Mouse (Mus musculus) G1E (cell line): ENCODE results near the gene Caprin2. TPM values are rescaled to one million over a fixed set of nuclear protein-coding genes. Genes with fewer than 3 reads are reported as not detected.

Source experiments
- ATAC-seq: 2 replicates; pipeline ENCODE4 v1.8.0; 2016; ENCODE audit warnings: mild to moderate bottlenecking; ENCODE audit not compliant: insufficient number of reproducible peaks, poor library complexity, low FRiP score, severe bottlenecking; ENCODE audit errors: extremely low read depth
- DNase-seq: peaks from one replicate; pipeline ENCODE4 v3.0.0; 2012; ENCODE audit warnings: low spot score
- H3K27me3 ChIP-seq: 2 replicates; pipeline ENCODE4 v1.6.1; 2012; ENCODE audit warnings: mild to moderate bottlenecking, low read length, inconsistent platforms; ENCODE audit not compliant: insufficient read depth
- H3K36me3 ChIP-seq: replicated peaks from 2 replicates; pipeline ENCODE3; 2012; ENCODE audit warnings: mild to moderate bottlenecking, inconsistent platforms
- H3K4me1 ChIP-seq: 2 replicates; pipeline ENCODE4 v1.6.1; 2012; ENCODE audit warnings: low read depth, low read length, inconsistent platforms, mixed read lengths; ENCODE audit not compliant: insufficient read depth
- H3K4me3 ChIP-seq: 2 replicates; pipeline ENCODE4 v1.5.1; 2012; ENCODE audit warnings: low read depth, mild to moderate bottlenecking, inconsistent platforms, low read length, moderate library complexity, mixed read lengths
- H3K9me3 ChIP-seq: replicated peaks from 2 replicates; pipeline ENCODE4 v1.6.1; 2012; ENCODE audit warnings: inconsistent platforms
- CTCF ChIP-seq: IDR thresholded peaks from 2 replicates; pipeline ENCODE4 v1.5.1; 2012; ENCODE audit warnings: low read depth, low read length, inconsistent platforms, mixed read lengths
- GATA1 ChIP-seq: IDR thresholded peaks from 2 replicates; pipeline ENCODE4 v1.6.1; 2012; ENCODE audit warnings: borderline replicate concordance, low read length, inconsistent platforms, mixed read lengths
- GATA2 ChIP-seq: IDR thresholded peaks from 2 replicates; pipeline ENCODE4 v1.6.1; 2012; ENCODE audit warnings: low read depth, low read length, inconsistent platforms, borderline replicate concordance
- POLR2AphosphoS5 ChIP-seq: IDR thresholded peaks from 2 replicates; pipeline ENCODE4 v1.6.1; 2012; ENCODE audit warnings: low read depth, low read length, inconsistent platforms; ENCODE audit not compliant: insufficient replicate concordance
- TAL1 ChIP-seq: conservative IDR thresholded peaks from 2 replicates; pipeline ENCODE4 v1.6.1; 2012; ENCODE audit warnings: low read depth, low read length, inconsistent platforms, mixed read lengths
- polyA plus RNA-seq: library from polyadenylated mRNA; stranded (reverse); fragments of >175 nt; gene quantifications from 2 replicates; pipeline ENCODE4 v1.2.3, GENCODE M21; 2012
- total RNA-seq, 2 experiments: library from RNA; stranded (forward) in 1 of 2; stranded (reverse) in 1 of 2; fragments of 200-1000 nt in 1 of 2; fragments of >200 nt in 1 of 2; fragmentation: Nextera tagmentation in 1 of 2; gene quantifications; 2 replicates each; pipeline ENCODE4 v1.2.3; 2014 to 2017

Caprin2 gene
- total and polyA plus RNA-seq, 3 experiments, result 3.1 to 38.2 (median 22.8) TPM

- H3K36me3 ChIP-seq, result peaks cover 62% of the 10 kb centered on the region
- TF ChIP-seq TAL1, result no peak
- no peak for TF ChIP-seq CTCF
- no peak for TF ChIP-seq GATA1
- TF ChIP-seq GATA2, result no peak
- TF ChIP-seq POLR2AphosphoS5, result no peak
- ATAC-seq (no peak), DNase-seq (no peak)
- peaks cover 24% of the 10 kb centered on the region for H3K4me1 ChIP-seq
- H3K9me3 ChIP-seq, result no peaks in the 10 kb centered on the region
- H3K27me3 ChIP-seq, result no peaks in the 10 kb centered on the region
- no peak overlapping the region for H3K4me3 ChIP-seq
Observed at GRCm38 (mm10) chr6:148937693-148938092, 41.7 kb upstream of the Caprin2 start.

GRCm38 (mm10) chr6:148934961-148935590, 39.0 kb upstream of the Caprin2 start:
- H3K36me3 ChIP-seq, result peaks cover 72% of the 10 kb centered on the region
- H3K27me3 ChIP-seq, result no peaks in the 10 kb centered on the region
- H3K4me1 ChIP-seq, result peaks cover 16% of the 10 kb centered on the region
- H3K4me3 ChIP-seq, result no peak overlapping the region
- H3K9me3 ChIP-seq, result no peaks in the 10 kb centered on the region
- ATAC-seq (no peak), DNase-seq (no peak)
- no peak for TF ChIP-seq GATA2
- TF ChIP-seq CTCF, result no peak
- no peak for TF ChIP-seq POLR2AphosphoS5

- no peaks in the 10 kb centered on the region for H3K9me3 ChIP-seq
- TF ChIP-seq TAL1, result no peak
- no peak for TF ChIP-seq POLR2AphosphoS5
- no peak for TF ChIP-seq GATA2
- no peak for TF ChIP-seq CTCF
- no peak for TF ChIP-seq GATA1
- peaks cover 7% of the 10 kb centered on the region for H3K4me1 ChIP-seq
- DNase-seq, result no peak
- no peaks in the 10 kb centered on the region for H3K27me3 ChIP-seq
- no peak for ATAC-seq
- H3K4me3 ChIP-seq, result no peak overlapping the region
- peaks cover 79% of the 10 kb centered on the region for H3K36me3 ChIP-seq
Observed at GRCm38 (mm10) chr6:148931281-148931680, 35.2 kb upstream of the Caprin2 start.

- peaks cover 30% of the 10 kb centered on the region for H3K36me3 ChIP-seq
- no peak for TF ChIP-seq GATA1
- no peak for TF ChIP-seq CTCF
- no peak for TF ChIP-seq POLR2AphosphoS5
- no peak for TF ChIP-seq TAL1
- no peak for TF ChIP-seq GATA2
- no peaks in the 10 kb centered on the region for H3K27me3 ChIP-seq
- H3K4me3 ChIP-seq, result no peak overlapping the region
- no peaks in the 10 kb centered on the region for H3K4me1 ChIP-seq
- DNase-seq (no peak), ATAC-seq (no peak)
- no peaks in the 10 kb centered on the region for H3K9me3 ChIP-seq
Observed at GRCm38 (mm10) chr6:148918841-148919398, 22.9 kb upstream of the Caprin2 start.

- DNase-seq (no peak), ATAC-seq (no peak)
- peaks cover 19% of the 10 kb centered on the region for H3K36me3 ChIP-seq
- H3K4me1 ChIP-seq, result peaks cover 8% of the 10 kb centered on the region; the same call in 1 of the 2 replicates
- H3K9me3 ChIP-seq, result no peaks in the 10 kb centered on the region
- H3K27me3 ChIP-seq, result no peaks in the 10 kb centered on the region
- no peak overlapping the region for H3K4me3 ChIP-seq
- no peak for TF ChIP-seq GATA2
Observed at GRCm38 (mm10) chr6:148917672-148918071, 21.6 kb upstream of the Caprin2 start.

- no peak overlapping the region for H3K4me3 ChIP-seq
- H3K9me3 ChIP-seq, result no peaks in the 10 kb centered on the region
- ATAC-seq (no peak), DNase-seq (no peak)
- peaks cover 19% of the 10 kb centered on the region for H3K36me3 ChIP-seq
- H3K4me1 ChIP-seq, result peaks cover 10% of the 10 kb centered on the region; the same call in 1 of the 2 replicates
- TF ChIP-seq GATA2 (no peak), CTCF (peak; percentile 24; the same call in 1 of the 2 replicates), GATA1 (no peak), POLR2AphosphoS5 (no peak), TAL1 (no peak)
- H3K27me3 ChIP-seq, result no peaks in the 10 kb centered on the region
Observed at GRCm38 (mm10) chr6:148916817-148917216, 20.8 kb upstream of the Caprin2 start.
